Mouse (Mus musculus) neural tube, embryonic 14.5 days (tissue): ENCODE measurements around the gene E130309D02Rik. TPM values are rescaled to one million over a fixed set of nuclear protein-coding genes. Genes with fewer than 3 reads are reported as not detected.

Experiments
- ATAC-seq: fragments of 200-750 bp; cut with Nextera tagmentation; 2 replicates; pipeline ENCODE4 v1.8.0; 2017; ENCODE audit warnings: low read depth, mild to moderate bottlenecking, moderate TSS enrichment, moderate library complexity
- H3K27ac ChIP-seq: fragments of 300-500 bp; sonication (generic); 2 replicates; pipeline ENCODE4 v1.5.1; 2014; ENCODE audit warnings: low read depth, mild to moderate bottlenecking, control low read depth, low read length, moderate library complexity, mixed read lengths
- H3K27me3 ChIP-seq: fragments of 300-500 bp; sonication (generic); 2 replicates; pipeline ENCODE4 v1.6.1; 2014; ENCODE audit warnings: low read length; ENCODE audit not compliant: control insufficient read depth, insufficient read depth
- H3K36me3 ChIP-seq: fragments of 300-500 bp; sonication (generic); 2 replicates; pipeline ENCODE4 v1.6.1; 2014; ENCODE audit warnings: low read length, mixed read lengths; ENCODE audit not compliant: control insufficient read depth, insufficient read depth
- H3K4me1 ChIP-seq: fragments of 300-500 bp; sonication (generic); 2 replicates; pipeline ENCODE4 v1.6.1; 2014; ENCODE audit warnings: low read length; ENCODE audit not compliant: control insufficient read depth, insufficient read depth
- H3K4me2 ChIP-seq: fragments of 300-500 bp; sonication (generic); 2 replicates; pipeline ENCODE4 v1.6.1; 2014; ENCODE audit warnings: mild to moderate bottlenecking, low read depth, low read length, control low read depth
- H3K4me3 ChIP-seq: fragments of 300-500 bp; sonication (generic); 2 replicates; pipeline ENCODE4 v1.5.1; 2014; ENCODE audit warnings: low read depth, low read length, control low read depth, mixed read lengths
- H3K9ac ChIP-seq: fragments of 300-500 bp; sonication (generic); replicated peaks from 2 replicates; pipeline ENCODE4 v1.6.1; 2014; ENCODE audit warnings: low read depth, mild to moderate bottlenecking, control low read depth, low read length, mixed read lengths
- H3K9me3 ChIP-seq: fragments of 300-500 bp; sonication (generic); 2 replicates; pipeline ENCODE4 v1.6.1; 2016; ENCODE audit warnings: low read length; ENCODE audit not compliant: control insufficient read depth
- WGBS: fragments of 180-500 bp; shearing (Covaris S2); extraction: QIAGEN DNeasy Blood & Tissue Kit; methylation state at CpG from one replicate; pipeline ENCODE4 v1.1.7; 2014; 5-methylcytosine and 5-hydroxymethylcytosine counted together
- polyA plus RNA-seq: library from polyadenylated mRNA; unstranded; fragments of >200 nt; fragmentation: Nextera tagmentation; extraction: Ambion mirVana; gene quantifications from 2 replicates; pipeline ENCODE4 v1.2.1, GENCODE M21; 2014

The E130309D02Rik gene
- polyA plus RNA-seq, 1 experiment from 2014 or later, result 20.1 TPM

DNA sequence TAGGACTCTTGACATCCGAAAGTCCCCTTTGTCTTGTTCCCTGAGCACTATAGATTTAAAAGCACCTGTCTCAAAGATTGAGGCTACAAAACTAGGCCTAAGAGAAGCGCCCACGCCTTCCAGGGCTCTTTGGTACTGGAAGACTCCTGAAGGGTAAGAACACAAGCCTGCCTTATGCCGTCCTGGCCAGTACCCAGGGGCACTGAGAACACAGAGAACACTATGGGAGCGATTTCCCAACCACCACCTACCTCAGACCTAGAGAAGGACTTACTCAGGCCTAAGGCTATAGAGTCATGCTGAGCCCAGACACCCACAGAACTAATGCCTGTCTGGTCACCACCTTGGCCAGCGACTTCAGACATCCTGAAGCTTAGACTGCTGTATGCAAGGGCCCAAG lies 48.4 kb downstream of the E130309D02Rik start:
- Histone ChIP-seq H3K4me2 (no peak overlapping the region), H3K4me3 (no peak overlapping the region), H3K9me3 (no peaks in the 10 kb centered on the region), H3K27me3 (no peaks in the 10 kb centered on the region), H3K36me3 (peaks cover 23% of the 10 kb centered on the region), H3K4me1 (peaks cover 20% of the 10 kb centered on the region), H3K9ac (no peak overlapping the region), H3K27ac (no peak overlapping the region)
- 90% methylated on average over 6 of the region's 6 CpGs for WGBS
- ATAC-seq, result no peak

DNA sequence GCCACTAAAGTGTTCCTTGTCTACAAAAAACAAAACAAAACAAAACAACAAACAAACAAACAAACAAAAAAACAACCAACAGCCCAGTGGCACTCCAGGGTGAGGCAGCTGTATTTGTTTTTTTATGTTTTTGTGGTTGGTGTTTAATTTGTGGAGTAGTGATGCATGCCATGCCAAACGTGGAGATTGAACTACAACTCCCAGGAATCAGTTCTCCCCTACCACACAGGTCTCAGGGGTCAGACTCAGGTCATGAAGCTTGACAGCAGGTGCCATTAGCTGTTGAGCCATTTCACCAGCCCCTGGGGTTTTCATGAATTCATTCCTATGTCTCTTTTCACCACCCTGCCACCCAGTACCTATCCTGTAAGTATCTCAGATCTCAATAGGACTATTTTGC lies 49.8 kb downstream of the E130309D02Rik start:
- H3K9ac ChIP-seq, result no peak overlapping the region
- H3K4me2 ChIP-seq, result no peak overlapping the region
- no peak overlapping the region for H3K27ac ChIP-seq
- no peak for ATAC-seq
- H3K4me3 ChIP-seq, result no peak overlapping the region
- peaks cover 28% of the 10 kb centered on the region for H3K36me3 ChIP-seq
- H3K9me3 ChIP-seq, result no peaks in the 10 kb centered on the region
- H3K4me1 ChIP-seq, result peaks cover 11% of the 10 kb centered on the region
- no peaks in the 10 kb centered on the region for H3K27me3 ChIP-seq
- WGBS, result 50% methylated on average over 1 of the region's 1 CpGs

DNA sequence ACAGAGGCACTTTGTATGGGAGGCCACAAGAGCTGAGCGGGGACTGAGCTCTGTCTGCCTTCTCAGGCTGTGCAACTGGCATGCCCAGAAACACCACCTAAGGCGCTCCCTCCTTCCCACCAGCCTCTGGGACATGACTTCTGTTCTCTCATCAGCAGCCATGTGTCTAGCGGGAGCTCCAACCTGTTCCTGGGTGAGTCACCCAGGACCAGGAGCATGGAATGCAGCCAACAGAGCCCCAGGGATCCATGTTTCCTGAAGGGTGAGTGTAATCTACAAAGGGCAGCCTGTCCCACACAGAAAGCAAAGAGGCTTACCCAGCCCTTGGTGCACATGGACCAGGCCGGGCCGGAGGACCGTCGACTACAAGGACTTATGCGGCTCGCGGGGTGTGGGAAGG lies 50.5 kb downstream of the E130309D02Rik start:
- WGBS, result 93% methylated on average over 10 of the region's 10 CpGs
- H3K4me3 ChIP-seq, result no peak overlapping the region
- H3K27me3 ChIP-seq, result no peaks in the 10 kb centered on the region
- no peak overlapping the region for H3K4me2 ChIP-seq
- ATAC-seq, result no peak
- H3K9me3 ChIP-seq, result no peaks in the 10 kb centered on the region
- H3K9ac ChIP-seq, result no peak overlapping the region
- H3K27ac ChIP-seq, result no peak overlapping the region
- peaks cover 33% of the 10 kb centered on the region for H3K36me3 ChIP-seq
- peaks cover 10% of the 10 kb centered on the region for H3K4me1 ChIP-seq

DNA sequence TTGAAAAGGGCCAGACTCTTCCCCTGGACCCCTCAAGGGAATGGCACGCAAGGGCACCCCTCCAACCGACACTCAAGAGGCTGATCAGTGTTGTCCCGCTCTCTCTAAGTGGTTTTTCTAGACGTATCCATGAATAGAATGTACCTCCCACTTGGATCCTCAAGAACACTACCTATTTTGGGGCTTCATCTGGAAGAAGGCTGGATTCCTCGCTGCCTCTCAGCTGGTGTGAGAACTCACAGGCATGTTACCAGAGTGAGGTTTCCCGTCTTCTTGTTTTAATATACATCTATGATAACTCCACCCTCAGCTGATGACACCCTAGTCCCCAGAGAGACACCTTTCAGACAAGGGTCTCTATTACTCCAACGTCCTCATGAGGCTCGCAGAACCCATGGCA lies 53.5 kb downstream of the E130309D02Rik start:
- no peak for ATAC-seq
- WGBS, result 92% methylated on average over 8 of the region's 8 CpGs
- Histone ChIP-seq H3K27ac (no peak overlapping the region), H3K27me3 (peaks cover 12% of the 10 kb centered on the region), H3K9ac (no peak overlapping the region), H3K4me3 (no peak overlapping the region), H3K36me3 (peaks cover 37% of the 10 kb centered on the region), H3K9me3 (no peaks in the 10 kb centered on the region), H3K4me1 (no peaks in the 10 kb centered on the region), H3K4me2 (no peak overlapping the region)

DNA sequence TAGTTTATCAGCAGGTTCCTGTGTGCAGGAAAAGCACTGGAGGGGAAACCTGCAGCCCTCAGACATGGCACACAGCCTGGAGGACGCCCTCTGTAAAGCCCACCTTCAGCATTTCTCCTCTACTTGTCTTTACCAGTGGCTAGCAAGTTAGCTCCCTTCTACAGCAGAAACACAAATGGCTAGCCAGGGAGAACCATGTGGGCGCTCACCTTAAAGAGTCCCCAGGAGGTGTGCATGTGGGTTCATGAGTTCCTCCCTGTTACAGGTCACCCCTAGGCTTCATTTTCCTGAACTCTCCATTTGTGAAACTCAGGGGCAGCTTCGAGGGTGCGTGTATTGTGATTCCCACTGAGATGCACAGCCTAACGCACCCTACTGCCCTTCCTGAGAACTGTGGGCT lies 59.4 kb downstream of the E130309D02Rik start:
- Histone ChIP-seq H3K4me3 (no peak overlapping the region), H3K9ac (no peak overlapping the region), H3K36me3 (peaks cover 44% of the 10 kb centered on the region), H3K4me1 (peaks cover 10% of the 10 kb centered on the region), H3K27ac (no peak overlapping the region), H3K27me3 (peaks cover 49% of the 10 kb centered on the region), H3K9me3 (no peaks in the 10 kb centered on the region), H3K4me2 (no peak overlapping the region)
- ATAC-seq, result no peak
- 81% methylated on average over 5 of the region's 5 CpGs for WGBS

DNA sequence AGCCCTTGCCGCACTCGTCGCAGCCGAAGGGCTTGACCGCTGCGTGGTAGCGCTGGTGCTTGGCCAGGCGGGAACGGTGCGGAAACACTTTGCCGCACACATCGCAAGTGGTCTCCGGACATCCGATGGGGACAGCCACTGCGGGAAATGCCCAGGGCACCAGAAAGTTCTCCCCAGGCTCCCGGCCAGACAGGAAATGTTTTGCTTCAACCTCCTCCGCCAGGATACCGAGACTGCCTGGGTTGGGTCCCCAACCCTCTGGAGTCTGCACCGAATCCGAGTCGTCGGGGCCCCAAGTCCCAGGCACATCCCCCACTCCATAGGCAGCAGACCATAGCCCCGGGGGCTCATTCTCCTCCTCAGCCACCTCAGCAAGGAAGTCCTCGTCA lies 60.0 kb downstream of the E130309D02Rik start:
- Histone ChIP-seq H3K27ac (no peak overlapping the region), H3K4me1 (peaks cover 10% of the 10 kb centered on the region), H3K9ac (no peak overlapping the region), H3K27me3 (peaks cover 49% of the 10 kb centered on the region), H3K4me2 (no peak overlapping the region), H3K36me3 (peaks cover 38% of the 10 kb centered on the region), H3K4me3 (no peak overlapping the region), H3K9me3 (no peaks in the 10 kb centered on the region)
- 24% methylated on average over 24 of the region's 24 CpGs for WGBS
- ATAC-seq, result no peak

DNA sequence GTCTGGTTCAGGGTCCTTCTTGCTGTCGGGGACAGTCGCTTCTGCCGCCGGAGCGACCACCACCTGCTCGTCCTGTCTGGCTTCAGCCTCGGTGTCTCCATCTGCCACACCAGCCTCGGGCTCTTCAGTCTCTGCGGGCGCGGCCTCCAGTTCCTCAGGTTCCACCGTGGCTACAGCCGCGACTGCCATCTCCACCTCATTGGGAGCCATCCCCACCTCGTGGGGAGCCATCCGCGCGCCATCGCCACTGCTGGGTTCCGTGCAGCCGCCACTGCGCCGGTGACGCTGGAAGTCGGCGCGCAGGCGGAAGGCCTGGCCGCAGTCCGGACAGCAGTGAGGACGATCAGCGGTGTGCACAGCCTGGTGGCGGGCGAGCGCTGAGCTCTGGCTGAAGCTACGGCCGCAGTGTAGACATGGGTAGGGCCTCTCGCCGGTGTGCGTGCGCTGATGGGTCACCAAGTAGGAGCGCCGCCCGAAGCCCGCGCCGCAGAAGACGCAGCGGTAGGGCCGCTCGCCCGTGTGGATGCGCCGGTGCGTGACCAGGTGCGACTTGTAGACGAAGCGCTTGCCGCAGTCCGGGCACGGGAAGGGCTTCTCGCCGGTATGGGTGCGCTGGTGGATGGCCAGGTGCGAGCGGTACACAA lies 60.6 kb downstream of the E130309D02Rik start:
- Histone ChIP-seq H3K9me3 (no peaks in the 10 kb centered on the region), H3K36me3 (peaks cover 39% of the 10 kb centered on the region), H3K4me3 (no peak overlapping the region), H3K4me1 (peaks cover 10% of the 10 kb centered on the region), H3K9ac (no peak overlapping the region), H3K27me3 (peaks cover 49% of the 10 kb centered on the region), H3K27ac (no peak overlapping the region), H3K4me2 (no peak overlapping the region)
- WGBS, result 13% methylated on average over 66 of the region's 66 CpGs
- ATAC-seq, result 0 out of 2 replicates have a peak, but pooled peaks have one; percentile 5

DNA sequence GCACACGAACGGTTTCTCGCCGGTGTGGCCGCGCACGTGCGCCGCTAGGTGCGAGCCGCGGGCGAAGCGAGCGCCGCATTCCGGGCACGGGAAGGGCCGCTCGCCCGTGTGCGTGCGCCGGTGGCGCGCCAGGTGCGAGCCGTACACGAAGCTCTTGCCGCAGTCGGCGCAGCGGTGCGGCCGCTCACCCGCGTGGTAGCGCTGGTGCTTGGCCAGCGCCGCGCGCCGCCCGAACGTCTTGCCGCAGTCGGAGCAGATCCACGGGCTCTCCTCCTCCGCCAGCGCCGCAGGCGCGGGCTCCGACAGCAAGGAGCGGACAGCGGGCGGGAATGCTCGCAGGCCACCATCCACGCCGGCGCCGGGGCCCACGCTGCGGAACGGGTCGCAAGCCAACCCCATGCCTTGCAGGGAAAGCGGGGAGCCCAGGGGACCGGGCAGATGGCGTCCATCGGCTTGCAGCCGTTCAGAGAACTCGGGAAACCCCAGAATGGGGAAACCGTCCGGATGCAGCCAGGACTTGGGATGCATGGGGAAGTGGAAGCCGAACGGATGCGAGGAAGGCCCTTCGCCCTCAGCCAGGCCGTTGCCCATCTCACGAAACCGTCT lies 61.2 kb downstream of the E130309D02Rik start:
- H3K36me3 ChIP-seq, result peaks cover 38% of the 10 kb centered on the region
- peak overlapping the region; percentile 19 for H3K4me3 ChIP-seq
- peaks cover 49% of the 10 kb centered on the region for H3K27me3 ChIP-seq
- no peak overlapping the region for H3K27ac ChIP-seq
- no peaks in the 10 kb centered on the region for H3K9me3 ChIP-seq
- H3K9ac ChIP-seq, result 0 out of 2 replicates have a peak overlapping the region, but pooled peaks have one; percentile 11
- WGBS, result 8% methylated on average over 59 of the region's 81 CpGs
- peak overlapping the region; percentile 45 for H3K4me2 ChIP-seq
- H3K4me1 ChIP-seq, result peaks cover 10% of the 10 kb centered on the region
- peak; percentile 35 for ATAC-seq

DNA sequence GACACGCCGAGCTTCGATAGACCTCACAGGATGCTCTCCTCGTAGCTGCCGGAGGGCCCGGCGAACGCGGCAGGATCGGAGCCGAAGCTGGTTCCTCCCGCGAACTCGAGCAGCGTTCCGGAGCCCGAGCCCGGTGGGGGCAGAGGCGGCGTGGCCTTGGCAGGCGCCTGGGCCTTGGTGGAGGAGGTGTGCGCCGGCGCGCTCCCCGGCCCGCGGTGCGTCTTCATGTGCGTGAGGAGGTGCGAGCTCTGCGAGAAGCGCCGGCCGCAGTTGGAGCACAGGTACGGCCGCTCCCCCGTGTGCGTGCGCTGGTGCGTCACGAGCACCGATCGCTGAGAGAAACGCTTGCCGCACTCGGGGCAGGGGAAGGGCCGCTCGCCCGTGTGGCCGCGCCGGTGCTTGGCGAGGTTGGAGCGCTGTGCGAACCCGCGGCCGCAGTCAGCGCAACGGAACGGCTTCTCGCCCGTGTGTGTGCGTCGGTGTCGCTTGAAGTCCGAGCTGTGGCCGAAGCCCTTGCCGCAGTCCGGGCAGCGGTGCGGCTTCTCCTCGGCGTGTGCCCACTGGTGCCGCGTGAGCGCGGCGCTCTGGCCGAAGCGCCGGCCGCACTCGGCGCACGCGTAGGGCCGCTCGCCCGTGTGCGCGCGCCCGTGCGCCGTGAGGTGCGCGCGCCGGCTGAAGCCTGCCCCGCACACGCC lies 61.8 kb downstream of the E130309D02Rik start:
- 8% methylated on average over 95 of the region's 103 CpGs for WGBS
- Histone ChIP-seq H3K27ac (no peak overlapping the region), H3K9ac (0 out of 2 replicates have a peak overlapping the region, but pooled peaks have one; percentile 11), H3K4me1 (peaks cover 10% of the 10 kb centered on the region), H3K27me3 (peaks cover 49% of the 10 kb centered on the region), H3K9me3 (no peaks in the 10 kb centered on the region), H3K36me3 (peaks cover 39% of the 10 kb centered on the region), H3K4me2 (peak overlapping the region; percentile 45), H3K4me3 (peak overlapping the region; percentile 19; the same call in 1 of the 2 replicates)
- no peak; the same call in 1 of the 2 replicates for ATAC-seq
